Mouse (Mus musculus): ENCODE measurements around the gene 4930404H24Rik.
A peak's percentile ranks its signal among the peaks of the same experiment; 100 is the strongest.
"Not testable (repeated sequence)": the region's sequence is repeated elsewhere in the genome, so short reads cannot be mapped to it uniquely, and the experiment has no call there.

Gene 4930404H24Rik

GRCm38 (mm10) chr2:153479486-153479885 is 13.1 kb upstream of the 4930404H24Rik start:
- no peak for DNase-seq (ENCODE audit: low spot score)

GRCm38 (mm10) chr2:153481108-153481860 is 11.3 kb upstream of the 4930404H24Rik start:
- DNase-seq (ENCODE audit: low spot score) = no peak

GRCm38 (mm10) chr2:153481861-153482120 is 10.8 kb upstream of the 4930404H24Rik start:
- DNase-seq (ENCODE audit: low spot score) = no peak

GRCm38 (mm10) chr2:153483118-153483983 is 9.2 kb upstream of the 4930404H24Rik start:
- peak; percentile 65 for DNase-seq (ENCODE audit: low spot score)

- no peak for DNase-seq (ENCODE audit: low spot score)
Observed at GRCm38 (mm10) chr2:153484071-153484470, 8.5 kb upstream of the 4930404H24Rik start.

GRCm38 (mm10) chr2:153490116-153490515 is 2.5 kb upstream of the 4930404H24Rik start:
- no peak for DNase-seq (ENCODE audit: low spot score)

- DNase-seq (ENCODE audit: low spot score) = no peak
Observed at GRCm38 (mm10) chr2:153490940-153491339, 1.6 kb upstream of the 4930404H24Rik start.

- DNase-seq (ENCODE audit: low spot score) = no peak
Observed at GRCm38 (mm10) chr2:153491512-153492178, 945 bp upstream of the 4930404H24Rik start.

- no peak for DNase-seq (ENCODE audit: low spot score)
Observed at GRCm38 (mm10) chr2:153492179-153492517, 442 bp upstream of the 4930404H24Rik start.

- DNase-seq (ENCODE audit: low spot score) = no peak
Observed at GRCm38 (mm10) chr2:153493393-153493731, 772 bp downstream of the 4930404H24Rik start.

- DNase-seq (ENCODE audit: low spot score) = no peak
Observed at GRCm38 (mm10) chr2:153493781-153494292, 1.2 kb downstream of the 4930404H24Rik start.

GRCm38 (mm10) chr2:153494293-153494811 is 1.8 kb downstream of the 4930404H24Rik start:
- DNase-seq (ENCODE audit: low spot score) = no peak

- DNase-seq (ENCODE audit: low spot score) = not testable (repeated sequence)
Observed at GRCm38 (mm10) chr2:153495391-153495790, 2.8 kb downstream of the 4930404H24Rik start.

- no peak for DNase-seq (ENCODE audit: low spot score)
Observed at GRCm38 (mm10) chr2:153495818-153496217, 3.2 kb downstream of the 4930404H24Rik start.

GRCm38 (mm10) chr2:153496301-153496700 is 3.7 kb downstream of the 4930404H24Rik start:
- no peak for DNase-seq (ENCODE audit: low spot score)

- DNase-seq (ENCODE audit: low spot score) = no peak
Observed at GRCm38 (mm10) chr2:153496898-153497297, 4.3 kb downstream of the 4930404H24Rik start.

GRCm38 (mm10) chr2:153499154-153499553 is 6.6 kb downstream of the 4930404H24Rik start:
- DNase-seq (ENCODE audit: low spot score) = no peak

- DNase-seq (ENCODE audit: low spot score) = no peak
Observed at GRCm38 (mm10) chr2:153506385-153506784, 13.8 kb downstream of the 4930404H24Rik start.

GRCm38 (mm10) chr2:153507969-153508368 is 15.4 kb downstream of the 4930404H24Rik start:
- no peak for DNase-seq (ENCODE audit: low spot score)

GRCm38 (mm10) chr2:153508405-153508804 is 15.8 kb downstream of the 4930404H24Rik start:
- DNase-seq (ENCODE audit: low spot score) = no peak

- no peak for DNase-seq (ENCODE audit: low spot score)
Observed at GRCm38 (mm10) chr2:153509211-153510029, 16.8 kb downstream of the 4930404H24Rik start.

GRCm38 (mm10) chr2:153510136-153510535 is 17.5 kb downstream of the 4930404H24Rik start:
- no peak for DNase-seq (ENCODE audit: low spot score)

Data from layer of hippocampus, adult 11-12 months (tissue).